Mouse (Mus musculus) hindlimb bud, embryonic 11.5 days (tissue): ENCODE measurements at regions not wholly inside any gene's neighbourhood (a gene's known extent, or its start where the extent isn't known, plus 50 kb on each side); places are given as distances from the start of the nearest gene placed in this dataset.

Experiments used
- DNase-seq: peaks from one replicate; pipeline ENCODE4 v3.0.0-alpha.2; 2012; ENCODE audit warnings: low read depth, low spot score; ENCODE audit errors: extremely low spot score

DNA sequence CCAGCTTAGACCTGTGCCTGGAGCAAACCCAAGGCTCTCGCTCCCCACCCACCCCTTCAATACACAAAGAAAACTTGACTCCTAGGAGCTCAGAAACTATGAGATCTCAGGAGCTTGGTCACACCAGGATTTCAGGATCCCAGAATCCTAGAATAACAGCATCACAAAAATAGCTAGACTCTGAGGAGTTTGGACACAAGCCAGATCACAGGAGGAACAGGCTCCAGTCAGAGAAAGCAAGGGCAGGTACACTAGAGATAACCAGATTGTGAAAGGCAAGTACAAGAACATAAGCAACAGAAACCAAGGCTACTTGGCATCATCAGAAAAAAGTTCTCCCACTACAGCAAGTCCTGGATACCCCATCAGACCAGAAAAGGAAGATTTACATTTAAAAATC, 221.5 kb downstream of the Epha7 start:
- DNase-seq = no peak

GRCm38 (mm10) chr4:29039993-29040392, 227.1 kb downstream of the Epha7 start:
- no peak for DNase-seq

DNA sequence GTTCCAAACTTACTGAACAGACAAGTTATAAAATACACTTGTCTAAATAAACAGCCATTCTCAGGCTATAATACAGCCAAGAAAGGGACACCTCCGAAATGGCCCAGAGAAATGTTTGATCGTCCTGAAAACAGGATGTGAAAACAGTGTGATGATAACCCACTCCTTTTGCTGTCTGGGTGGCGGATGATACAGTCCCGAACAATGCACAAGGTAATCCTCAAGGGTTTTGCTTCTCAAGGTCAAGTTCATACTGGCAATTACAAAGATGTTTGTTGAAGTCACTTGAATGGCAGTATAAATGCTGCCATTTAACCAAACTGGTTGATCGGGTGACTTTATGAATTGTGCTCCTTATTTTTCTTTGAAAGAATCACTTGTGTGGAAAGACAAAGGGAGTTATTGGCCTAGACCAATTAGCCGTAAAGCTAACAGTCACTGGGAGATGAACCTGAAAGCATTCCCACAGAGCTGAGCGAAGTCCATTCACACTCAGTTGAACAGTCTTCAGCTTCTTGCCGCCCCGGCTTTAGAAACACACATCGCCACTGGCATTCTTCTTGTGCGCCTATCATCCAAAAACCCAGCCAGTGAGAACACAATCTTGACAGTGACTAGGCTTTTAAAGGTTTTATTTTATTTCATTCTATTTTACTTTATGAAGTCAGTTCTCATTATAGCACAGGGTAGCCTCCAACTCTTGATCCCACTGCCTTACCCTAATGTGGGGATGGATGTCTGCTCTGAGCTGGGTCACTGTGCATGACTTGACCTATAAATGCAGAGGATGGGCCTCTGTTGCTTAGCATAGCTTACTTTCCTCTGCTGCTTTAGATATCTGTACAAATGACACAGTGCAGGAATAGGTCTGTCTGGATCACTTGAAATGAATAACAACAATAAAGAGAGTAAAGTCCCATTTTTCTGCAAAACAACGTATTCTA, 256.0 kb downstream of the Epha7 start:
- no peak for DNase-seq

DNA sequence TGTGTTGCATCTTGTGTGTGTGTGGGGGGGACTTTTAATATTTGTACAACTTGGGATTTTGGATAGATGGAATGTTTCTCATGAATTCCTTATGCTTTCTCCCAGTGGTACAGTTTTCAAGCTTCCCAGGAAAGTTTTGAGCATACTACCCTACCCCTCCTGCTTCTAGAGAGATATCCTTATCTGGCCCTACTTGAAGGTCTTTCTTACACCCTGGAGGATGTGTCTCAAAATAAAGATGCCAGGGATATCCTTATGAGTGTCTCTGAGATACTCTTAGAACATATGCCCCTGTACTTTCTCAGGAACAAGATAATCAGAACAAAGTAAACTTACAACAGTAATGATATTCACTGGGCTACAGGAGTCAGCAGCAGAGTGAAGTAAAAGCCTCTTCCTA, 261.3 kb downstream of the Epha7 start:
- DNase-seq = no peak

GRCm38 (mm10) chr4:29074851-29075250, 261.9 kb downstream of the Epha7 start:
- no peak for DNase-seq

- DNase-seq = no peak
These were observed 263.8 kb downstream of the Epha7 start for GRCm38 (mm10) chr4:29076683-29077082.

GRCm38 (mm10) chr4:29078391-29078790, 265.5 kb downstream of the Epha7 start:
- DNase-seq = no peak

- DNase-seq = no peak
These were observed 270.8 kb downstream of the Epha7 start for GRCm38 (mm10) chr4:29083545-29084290.

GRCm38 (mm10) chr4:29090949-29091348, 278.0 kb downstream of the Epha7 start:
- no peak for DNase-seq

DNA sequence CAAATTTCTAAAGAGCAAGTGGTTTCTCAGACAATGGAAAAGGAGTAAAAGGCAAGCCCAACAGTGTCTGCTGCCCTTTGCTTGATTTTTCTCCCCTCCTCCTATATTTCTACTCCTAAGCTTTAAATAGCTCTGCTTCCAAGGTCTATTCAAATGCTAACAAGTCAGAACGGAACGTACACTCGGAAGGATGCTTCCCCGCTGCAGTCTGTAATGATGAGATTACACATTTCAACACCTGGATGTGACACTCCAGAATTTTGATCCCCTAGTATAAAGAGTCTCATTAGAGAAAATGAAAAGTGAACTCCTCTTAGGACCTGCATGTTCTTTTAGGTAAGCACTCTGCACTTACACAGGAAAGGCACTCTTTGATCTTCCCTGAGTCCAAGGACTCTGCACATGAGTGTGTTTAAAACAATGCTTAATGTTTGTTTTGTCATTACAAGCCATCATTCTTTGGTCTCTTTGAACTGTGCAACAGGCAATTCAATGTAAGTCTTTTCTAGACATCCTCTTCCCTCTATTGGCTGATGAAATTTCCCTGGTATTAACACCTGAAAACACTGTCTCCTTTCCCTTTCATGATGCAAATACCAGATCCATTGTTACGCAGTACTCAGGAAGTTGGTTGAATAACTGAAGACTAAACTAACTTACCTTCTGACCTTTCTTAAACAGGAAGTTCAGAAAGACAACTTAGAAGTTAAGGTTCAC, 278.7 kb downstream of the Epha7 start:
- DNase-seq = no peak

- DNase-seq = no peak
These were observed 289.4 kb downstream of the Epha7 start for GRCm38 (mm10) chr4:29102373-29102772.

- DNase-seq = no peak
These were observed 290.5 kb downstream of the Epha7 start for GRCm38 (mm10) chr4:29103414-29103813.

GRCm38 (mm10) chr4:29112552-29112951, 299.6 kb downstream of the Epha7 start:
- DNase-seq = no peak

DNA sequence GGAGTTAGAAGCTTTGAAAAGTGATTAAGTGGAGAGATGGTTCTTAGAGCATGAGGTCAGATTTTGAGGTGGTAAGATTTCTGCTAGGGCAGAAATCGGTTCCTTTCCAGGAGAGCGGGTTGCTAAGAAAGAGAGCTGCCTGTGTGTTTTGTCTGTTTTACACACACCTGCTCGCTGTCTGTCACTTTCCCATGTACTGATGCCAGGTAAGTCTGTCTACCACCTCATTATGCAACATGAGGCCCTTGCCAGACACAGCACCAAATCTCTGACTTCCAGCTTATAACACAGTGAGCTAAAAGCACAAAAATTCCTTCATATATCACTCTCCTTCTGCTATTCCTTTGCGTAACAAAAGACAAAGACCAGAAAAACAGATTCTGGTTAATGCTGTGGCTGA, 304.1 kb downstream of the Epha7 start:
- no peak for DNase-seq

DNA sequence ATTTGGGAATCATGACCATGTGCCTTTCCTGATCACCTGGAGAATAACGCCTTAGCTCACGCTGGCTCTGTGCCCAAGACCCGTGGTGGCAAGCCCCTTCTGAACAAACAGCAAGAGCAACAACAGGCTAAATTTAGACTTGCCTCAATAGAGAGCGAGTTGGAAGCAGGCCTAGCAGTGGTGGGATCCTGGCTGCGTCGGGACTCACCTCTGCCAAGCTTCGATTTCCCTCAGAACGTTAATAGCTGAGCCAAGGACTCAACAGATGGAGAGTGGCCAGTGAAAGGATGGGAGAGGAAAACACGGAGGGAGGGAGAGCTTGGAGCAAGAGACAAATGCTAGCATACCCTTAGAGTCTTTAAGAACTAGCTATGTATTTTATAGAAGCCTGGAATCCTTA, 305.0 kb downstream of the Epha7 start:
- DNase-seq = no peak

- no peak for DNase-seq
These were observed 305.9 kb downstream of the Epha7 start for GRCm38 (mm10) chr4:29118679-29119479.

DNA sequence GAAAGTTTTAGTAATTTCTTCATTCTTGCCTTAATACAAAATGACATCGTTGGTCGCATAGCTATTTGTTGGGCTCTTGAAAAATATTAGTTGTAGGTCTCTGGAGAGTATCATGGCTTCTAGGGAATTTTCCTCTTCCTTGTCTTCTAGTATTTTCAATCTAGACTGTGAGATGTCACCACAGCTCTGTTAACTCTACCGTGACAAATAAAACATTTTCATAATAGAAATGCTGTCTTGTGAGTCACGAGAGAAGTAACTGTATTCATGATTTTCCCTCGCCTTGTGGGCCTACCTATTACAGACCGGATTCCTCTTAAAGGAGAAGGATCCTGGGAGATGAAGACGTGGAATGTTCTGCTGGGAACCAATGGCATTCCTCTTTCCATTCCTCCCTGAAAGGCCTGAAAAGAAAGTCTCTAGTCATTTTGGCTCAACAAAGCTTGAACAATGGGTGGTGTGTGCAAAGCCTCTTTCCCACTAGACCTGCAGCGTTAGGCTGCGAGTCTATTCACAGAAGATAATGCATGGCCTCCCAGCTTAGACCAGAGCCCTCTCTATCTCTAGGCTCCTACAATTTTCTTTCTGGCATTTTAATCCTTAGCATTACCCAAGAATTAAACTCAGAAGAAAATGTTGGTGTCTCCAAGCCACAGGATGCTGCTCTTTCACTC, 306.7 kb downstream of the Epha7 start:
- no peak for DNase-seq

- no peak for DNase-seq
These were observed 310.9 kb downstream of the Epha7 start for GRCm38 (mm10) chr4:29123697-29124377.

DNA sequence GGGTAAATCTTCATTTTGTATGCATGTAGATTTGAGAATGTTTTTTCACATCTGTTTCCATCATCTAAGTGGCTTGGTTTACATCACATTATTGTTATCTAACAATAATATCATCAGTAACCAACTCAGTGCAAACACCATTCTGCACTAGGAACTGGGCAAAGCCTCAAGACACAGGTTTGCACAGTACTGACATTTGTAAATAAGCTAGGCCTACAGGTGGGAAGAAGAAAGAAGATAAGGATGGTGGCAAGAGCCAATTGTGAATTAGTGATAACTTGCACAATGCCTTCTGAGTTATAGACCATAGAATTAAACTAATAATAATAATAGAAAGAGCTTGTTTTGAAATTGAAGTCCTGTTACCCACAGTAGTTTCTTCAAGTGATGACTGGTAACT, 317.6 kb downstream of the Epha7 start:
- DNase-seq = no peak
